Mouse (Mus musculus): Measurements from ENCODE around the gene Meox1. TPM values are rescaled to one million over a fixed set of nuclear protein-coding genes. Genes with fewer than 3 reads are reported as not detected.

The Meox1 gene
- polyA plus RNA-seq, 1 experiment from 2014 or later = 0.96 TPM

DNA sequence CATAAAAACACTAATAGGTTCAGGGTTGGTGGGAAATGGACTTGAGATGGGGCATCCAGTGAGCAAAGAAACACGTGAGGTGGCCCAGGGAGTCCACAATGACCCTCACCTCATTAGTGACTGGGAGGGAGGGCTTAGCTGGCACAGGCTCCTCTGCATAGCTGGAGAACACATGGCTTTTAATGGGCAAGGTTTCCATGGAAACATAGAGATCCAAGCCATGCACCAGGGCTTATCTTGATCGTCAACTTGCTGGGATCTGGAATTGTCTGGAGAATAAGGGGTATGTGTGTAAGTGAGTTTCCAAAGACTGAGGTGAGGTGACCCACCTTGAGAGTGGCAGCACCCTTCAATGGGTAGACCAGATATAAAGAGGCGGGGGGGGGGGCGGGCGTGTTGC is 19.2 kb downstream of the Meox1 start:
- H3K4me1 ChIP-seq (ENCODE audit: control insufficient read depth, insufficient read depth, low read depth, low read length) = peaks cover 14% of the 10 kb centered on the region
- no peaks in the 10 kb centered on the region for H3K36me3 ChIP-seq (ENCODE audit: control insufficient read depth, insufficient read depth, low read length)
- no peak overlapping the region for H3K4me3 ChIP-seq (ENCODE audit: low read length)
- 61% methylated on average over 5 of the region's 5 CpGs for WGBS
- peak; percentile 76 for ATAC-seq
- H3K27ac ChIP-seq (ENCODE audit: low read depth, low read length) = no peak overlapping the region
- H3K27me3 ChIP-seq (replicated peaks; ENCODE audit: control insufficient read depth, insufficient read depth, low read length) = no peaks in the 10 kb centered on the region
- H3K4me2 ChIP-seq (ENCODE audit: low read length) = no peak overlapping the region
- no peaks in the 10 kb centered on the region for H3K9me3 ChIP-seq (ENCODE audit: control insufficient read depth, low read length)
- H3K9ac ChIP-seq (ENCODE audit: low read depth, low read length) = no peak overlapping the region

DNA sequence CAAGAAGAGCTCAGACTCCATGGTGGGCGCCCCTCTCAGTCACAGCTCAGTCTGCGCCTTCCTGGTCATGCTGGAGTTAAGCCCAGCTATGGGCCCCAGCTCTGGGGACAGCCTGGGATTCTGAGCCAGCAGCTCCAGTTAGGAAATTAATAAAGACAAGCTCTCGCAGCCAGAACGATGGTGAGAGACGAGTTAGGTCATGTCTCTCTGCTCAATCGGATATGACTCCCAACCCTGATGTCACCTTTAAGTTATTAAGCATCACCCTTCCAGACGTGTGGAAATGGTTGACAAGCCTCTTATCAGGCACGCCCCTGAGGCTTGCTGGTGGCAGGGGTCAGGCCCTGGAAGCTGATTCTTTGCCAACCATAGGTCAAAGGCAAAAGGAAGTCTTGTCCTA is 20.3 kb downstream of the Meox1 start:
- H3K4me1 ChIP-seq (ENCODE audit: control insufficient read depth, insufficient read depth, low read depth, low read length) = peaks cover 11% of the 10 kb centered on the region
- no peak overlapping the region for H3K4me2 ChIP-seq (ENCODE audit: low read length)
- no peaks in the 10 kb centered on the region for H3K9me3 ChIP-seq (ENCODE audit: control insufficient read depth, low read length)
- no peak overlapping the region for H3K9ac ChIP-seq (ENCODE audit: low read depth, low read length)
- ATAC-seq = no peak
- 64% methylated on average over 8 of the region's 8 CpGs for WGBS
- H3K27me3 ChIP-seq (replicated peaks; ENCODE audit: control insufficient read depth, insufficient read depth, low read length) = no peaks in the 10 kb centered on the region
- H3K36me3 ChIP-seq (ENCODE audit: control insufficient read depth, insufficient read depth, low read length) = no peaks in the 10 kb centered on the region
- no peak overlapping the region for H3K4me3 ChIP-seq (ENCODE audit: low read length)
- no peak overlapping the region for H3K27ac ChIP-seq (ENCODE audit: low read depth, low read length)

GRCm38 (mm10) chr11:101871435-101871834 is 22.7 kb downstream of the Meox1 start:
- ATAC-seq = no peak
- 40% methylated on average over 6 of the region's 6 CpGs for whole genome bisulfite sequencing
- Histone ChIP-seq H3K27me3 (replicated peaks; ENCODE audit: control insufficient read depth, insufficient read depth, low read length) (no peaks in the 10 kb centered on the region), H3K36me3 (ENCODE audit: control insufficient read depth, insufficient read depth, low read length) (no peaks in the 10 kb centered on the region), H3K4me2 (ENCODE audit: low read length) (no peak overlapping the region), H3K9ac (ENCODE audit: low read depth, low read length) (no peak overlapping the region; the same call in 1 of the 2 replicates), H3K9me3 (ENCODE audit: control insufficient read depth, low read length) (no peaks in the 10 kb centered on the region), H3K4me1 (ENCODE audit: control insufficient read depth, insufficient read depth, low read depth, low read length) (peaks cover 5% of the 10 kb centered on the region; the same call in 1 of the 2 replicates), H3K27ac (ENCODE audit: low read depth, low read length) (no peak overlapping the region), H3K4me3 (ENCODE audit: low read length) (no peak overlapping the region)

DNA sequence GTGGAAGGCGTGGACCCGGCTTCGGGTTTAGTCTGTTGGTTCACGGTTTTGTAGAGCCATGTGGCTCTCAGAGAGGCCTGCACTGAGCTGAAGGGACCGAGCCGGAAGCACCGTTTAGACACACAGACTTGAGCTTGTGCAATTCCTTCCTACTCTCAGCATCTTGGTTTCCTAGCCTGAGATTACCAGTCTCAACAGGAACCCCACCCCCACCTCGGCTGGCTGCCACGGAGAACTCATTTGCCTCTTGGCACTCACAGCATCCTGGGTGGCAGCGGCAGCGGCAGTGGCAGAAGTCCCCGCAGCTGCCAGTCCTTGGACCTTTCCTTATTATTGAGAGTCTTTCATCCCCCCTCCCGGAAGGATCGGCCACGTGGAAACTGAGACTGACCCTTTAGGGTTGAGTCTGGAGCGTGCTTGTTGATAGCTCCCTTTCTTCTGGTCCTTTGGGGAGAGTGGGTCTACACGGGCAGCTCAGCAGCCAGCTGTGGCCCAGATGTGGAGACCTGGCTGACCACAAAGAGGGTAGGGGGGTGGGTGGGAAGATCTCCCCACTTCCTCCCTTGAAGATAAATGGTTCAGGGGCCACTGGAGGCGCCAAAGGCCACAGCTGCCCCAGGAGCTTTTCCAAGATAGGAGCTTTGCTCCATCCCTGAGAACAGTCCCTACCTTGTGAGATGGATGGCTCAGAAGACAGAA is 24.0 kb downstream of the Meox1 start:
- Histone ChIP-seq H3K4me1 (ENCODE audit: control insufficient read depth, insufficient read depth, low read depth, low read length) (peaks cover 5% of the 10 kb centered on the region; the same call in 1 of the 2 replicates), H3K27ac (ENCODE audit: low read depth, low read length) (no peak overlapping the region), H3K4me2 (ENCODE audit: low read length) (no peak overlapping the region), H3K36me3 (ENCODE audit: control insufficient read depth, insufficient read depth, low read length) (no peaks in the 10 kb centered on the region), H3K4me3 (ENCODE audit: low read length) (no peak overlapping the region), H3K27me3 (replicated peaks; ENCODE audit: control insufficient read depth, insufficient read depth, low read length) (no peaks in the 10 kb centered on the region), H3K9me3 (ENCODE audit: control insufficient read depth, low read length) (no peaks in the 10 kb centered on the region), H3K9ac (ENCODE audit: low read depth, low read length) (no peak overlapping the region)
- ATAC-seq = no peak
- 61% methylated on average over 18 of the region's 18 CpGs for WGBS

- no peaks in the 10 kb centered on the region for H3K36me3 ChIP-seq (ENCODE audit: control insufficient read depth, insufficient read depth, low read length)
- no peaks in the 10 kb centered on the region for H3K9me3 ChIP-seq (ENCODE audit: control insufficient read depth, low read length)
- H3K9ac ChIP-seq (ENCODE audit: low read depth, low read length) = no peak overlapping the region
- H3K4me2 ChIP-seq (ENCODE audit: low read length) = no peak overlapping the region
- ATAC-seq = no peak
- H3K27me3 ChIP-seq (replicated peaks; ENCODE audit: control insufficient read depth, insufficient read depth, low read length) = no peaks in the 10 kb centered on the region
- H3K27ac ChIP-seq (ENCODE audit: low read depth, low read length) = no peak overlapping the region
- 0 out of 2 replicates have a peak, but pooled peaks cover 5% of the 10 kb centered on the region for H3K4me1 ChIP-seq (ENCODE audit: control insufficient read depth, insufficient read depth, low read depth, low read length)
- H3K4me3 ChIP-seq (ENCODE audit: low read length) = no peak overlapping the region
- WGBS = 79% methylated on average over 12 of the region's 12 CpGs
These were observed 26.6 kb downstream of the Meox1 start for GRCm38 (mm10) chr11:101867513-101868052.

DNA sequence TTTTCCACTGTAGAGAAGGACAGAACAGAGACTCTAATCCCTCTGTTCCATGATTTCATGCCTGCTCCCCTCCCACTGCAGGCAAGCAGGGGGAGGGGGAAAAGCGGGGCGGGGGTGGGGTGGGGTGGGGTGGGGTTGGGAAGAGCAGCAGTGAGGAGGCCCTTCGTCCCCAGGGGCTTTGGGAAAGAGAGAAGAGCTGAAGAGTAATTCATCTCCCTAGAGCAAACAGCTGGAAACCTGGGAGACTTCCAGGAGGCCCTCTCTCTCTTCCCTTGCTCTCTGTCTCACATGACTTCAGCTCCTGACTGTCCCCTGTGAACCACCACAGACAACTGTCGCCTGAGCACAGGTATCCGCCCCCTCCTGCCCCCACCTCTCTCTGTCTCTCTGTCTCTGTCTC is 35.4 kb downstream of the Meox1 start:
- no peaks in the 10 kb centered on the region for H3K4me1 ChIP-seq (ENCODE audit: control insufficient read depth, insufficient read depth, low read depth, low read length)
- H3K36me3 ChIP-seq (ENCODE audit: control insufficient read depth, insufficient read depth, low read length) = no peaks in the 10 kb centered on the region
- H3K27me3 ChIP-seq (replicated peaks; ENCODE audit: control insufficient read depth, insufficient read depth, low read length) = no peaks in the 10 kb centered on the region
- ATAC-seq = no peak
- WGBS = 12% methylated on average over 5 of the region's 5 CpGs
- no peak overlapping the region for H3K4me3 ChIP-seq (ENCODE audit: low read length)
- H3K27ac ChIP-seq (ENCODE audit: low read depth, low read length) = no peak overlapping the region
- no peak overlapping the region for H3K9ac ChIP-seq (ENCODE audit: low read depth, low read length)
- H3K9me3 ChIP-seq (ENCODE audit: control insufficient read depth, low read length) = no peaks in the 10 kb centered on the region
- no peak overlapping the region for H3K4me2 ChIP-seq (ENCODE audit: low read length)

DNA sequence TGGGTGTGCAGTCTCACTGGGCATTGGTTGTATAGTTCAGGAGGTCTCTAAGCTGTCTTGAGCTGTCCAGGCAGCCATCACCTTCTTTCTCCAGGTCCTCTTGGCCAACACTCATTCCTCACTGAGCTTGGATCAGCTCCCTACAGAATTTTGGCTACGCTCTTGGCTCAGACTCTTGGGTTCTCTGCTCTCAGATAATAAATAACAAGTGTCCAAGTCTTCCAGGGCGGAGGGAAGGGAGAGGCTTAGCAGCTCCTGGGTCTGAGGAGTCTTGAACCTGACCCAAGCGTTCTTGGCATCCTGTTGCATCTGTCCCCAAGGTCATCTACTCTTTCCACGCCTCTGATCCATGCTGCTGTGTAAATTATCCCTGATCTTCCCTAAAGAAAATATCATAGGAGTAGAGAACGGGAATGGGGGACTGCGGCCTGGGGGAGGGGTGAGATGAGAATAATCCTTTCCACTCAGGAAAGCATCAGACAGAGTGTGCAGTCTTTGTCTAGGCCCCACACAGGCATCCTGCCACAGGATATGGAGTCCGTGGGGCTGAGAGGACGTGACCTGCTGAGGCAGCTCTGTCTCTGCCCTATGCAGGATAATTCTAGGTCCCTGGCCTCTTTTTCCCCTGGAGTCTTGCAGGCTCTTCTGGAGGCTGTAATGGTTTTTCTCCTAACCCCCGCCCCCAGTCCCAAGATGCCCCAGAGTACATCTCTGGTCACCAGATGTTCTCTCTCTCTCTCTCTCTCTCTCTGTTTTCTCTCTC is 38.0 kb downstream of the Meox1 start:
- H3K27ac ChIP-seq (ENCODE audit: low read depth, low read length) = no peak overlapping the region
- H3K27me3 ChIP-seq (replicated peaks; ENCODE audit: control insufficient read depth, insufficient read depth, low read length) = no peaks in the 10 kb centered on the region
- H3K9ac ChIP-seq (ENCODE audit: low read depth, low read length) = no peak overlapping the region
- no peak for ATAC-seq
- no peaks in the 10 kb centered on the region for H3K4me1 ChIP-seq (ENCODE audit: control insufficient read depth, insufficient read depth, low read depth, low read length)
- no peak overlapping the region for H3K4me2 ChIP-seq (ENCODE audit: low read length)
- no peaks in the 10 kb centered on the region for H3K36me3 ChIP-seq (ENCODE audit: control insufficient read depth, insufficient read depth, low read length)
- H3K9me3 ChIP-seq (ENCODE audit: control insufficient read depth, low read length) = no peaks in the 10 kb centered on the region
- WGBS = 76% methylated on average over 9 of the region's 9 CpGs
- no peak overlapping the region for H3K4me3 ChIP-seq (ENCODE audit: low read length)

- H3K27ac ChIP-seq (ENCODE audit: low read depth, low read length) = no peak overlapping the region
- no peaks in the 10 kb centered on the region for H3K27me3 ChIP-seq (replicated peaks; ENCODE audit: control insufficient read depth, insufficient read depth, low read length)
- no peaks in the 10 kb centered on the region for H3K36me3 ChIP-seq (ENCODE audit: control insufficient read depth, insufficient read depth, low read length)
- H3K9ac ChIP-seq (ENCODE audit: low read depth, low read length) = no peak overlapping the region
- no peak overlapping the region for H3K4me2 ChIP-seq (ENCODE audit: low read length)
- H3K4me3 ChIP-seq (ENCODE audit: low read length) = no peak overlapping the region
- no peaks in the 10 kb centered on the region for H3K9me3 ChIP-seq (ENCODE audit: control insufficient read depth, low read length)
- ATAC-seq = no peak
- WGBS = 76% methylated on average over 7 of the region's 7 CpGs
- no peaks in the 10 kb centered on the region for H3K4me1 ChIP-seq (ENCODE audit: control insufficient read depth, insufficient read depth, low read depth, low read length)
These were observed 43.1 kb downstream of the Meox1 start for GRCm38 (mm10) chr11:101851042-101851441.

DNA sequence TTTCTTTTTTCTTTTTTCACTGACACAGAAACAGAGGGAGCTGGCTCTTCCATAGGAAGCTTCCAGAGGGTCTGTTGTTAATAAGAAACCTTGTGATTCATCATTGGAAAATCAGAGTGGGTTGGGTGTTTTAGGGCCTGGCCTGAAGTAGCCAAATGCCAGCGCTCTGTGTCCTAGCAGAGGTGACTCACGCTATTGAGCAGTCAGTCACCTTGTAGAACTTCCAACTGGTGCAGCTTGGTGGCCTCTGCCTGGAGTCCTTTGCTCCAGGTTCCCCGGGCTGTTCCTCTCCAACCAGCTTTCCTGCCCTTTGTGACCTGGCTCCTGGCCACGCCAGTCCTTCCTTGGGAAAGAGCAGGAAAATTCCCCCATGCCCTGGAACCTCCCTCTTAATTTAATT is 44.9 kb downstream of the Meox1 start:
- H3K36me3 ChIP-seq (ENCODE audit: control insufficient read depth, insufficient read depth, low read length) = no peaks in the 10 kb centered on the region
- no peak for ATAC-seq
- no peaks in the 10 kb centered on the region for H3K9me3 ChIP-seq (ENCODE audit: control insufficient read depth, low read length)
- WGBS = 84% methylated on average over 4 of the region's 4 CpGs
- H3K27ac ChIP-seq (ENCODE audit: low read depth, low read length) = no peak overlapping the region
- no peaks in the 10 kb centered on the region for H3K4me1 ChIP-seq (ENCODE audit: control insufficient read depth, insufficient read depth, low read depth, low read length)
- no peak overlapping the region for H3K4me2 ChIP-seq (ENCODE audit: low read length)
- no peak overlapping the region for H3K9ac ChIP-seq (ENCODE audit: low read depth, low read length)
- no peak overlapping the region for H3K4me3 ChIP-seq (ENCODE audit: low read length)
- H3K27me3 ChIP-seq (replicated peaks; ENCODE audit: control insufficient read depth, insufficient read depth, low read length) = no peaks in the 10 kb centered on the region
